Mouse (Mus musculus) left cerebral cortex, adult 18-20 months (tissue): ENCODE results near the gene Mlst8. TPM values are rescaled to one million over a fixed set of nuclear protein-coding genes. Genes with fewer than 3 reads are reported as not detected.
A peak's percentile ranks its signal among the peaks of the same experiment; 100 is the strongest.

Experiments
- DNase-seq, 2 experiments: peaks; one replicate each; pipeline ENCODE4 v3.0.0; 2021 to 2022; ENCODE audit warnings: low spot score in 2 of 2, mixed read lengths in 1 of 2
- total RNA-seq, 2 experiments: library from RNA; stranded (reverse); gene quantifications; 2 replicates each; pipeline ENCODE4 v1.2.3; 2021

The Mlst8 gene
- total RNA-seq, 2 experiments from 2014 or later = 34.9 to 35.3 TPM

GRCm38 (mm10) chr17:24489265-24490030 is 10.6 kb upstream of the Mlst8 start:
- DNase-seq = no peak

DNA sequence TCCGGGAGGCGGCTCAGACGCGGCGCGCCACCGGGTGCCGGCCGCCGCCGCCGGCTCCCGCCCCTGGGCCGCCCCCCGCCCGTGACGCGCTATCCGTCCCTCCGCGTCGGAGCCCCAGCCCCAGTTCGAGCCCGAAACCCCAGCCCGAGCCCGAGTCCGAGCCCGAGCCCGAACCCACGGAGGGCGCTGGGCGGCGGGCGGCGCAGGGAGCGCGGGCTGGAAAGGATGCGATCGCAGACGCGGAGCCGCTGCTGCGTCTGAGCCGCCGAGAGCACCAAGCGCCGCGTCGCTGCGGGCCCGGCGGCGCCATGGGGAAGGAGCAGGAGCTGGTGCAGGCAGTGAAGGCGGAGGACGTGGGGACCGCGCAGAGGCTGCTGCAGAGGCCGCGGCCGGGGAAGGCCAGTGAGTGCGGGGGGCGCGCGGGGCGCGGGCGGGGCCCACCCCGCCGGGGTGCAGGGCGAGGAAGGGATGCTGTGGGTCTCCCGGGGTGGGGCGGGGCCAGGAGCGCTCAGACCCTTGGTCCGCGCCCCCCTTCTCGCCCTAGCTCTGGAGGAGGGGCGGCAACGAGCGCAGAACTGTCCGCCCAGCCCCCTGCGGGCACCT is 9.9 kb upstream of the Mlst8 start:
- peak; percentile 41 to 60 for DNase-seq

- DNase-seq = peak; percentile 50 to 69
These were observed 9.3 kb upstream of the Mlst8 start, which contains the start of gene Caskin1 for GRCm38 (mm10) chr17:24488186-24488661. TSS of gene Caskin1 (plus strand) at chr17:24488601.

DNA sequence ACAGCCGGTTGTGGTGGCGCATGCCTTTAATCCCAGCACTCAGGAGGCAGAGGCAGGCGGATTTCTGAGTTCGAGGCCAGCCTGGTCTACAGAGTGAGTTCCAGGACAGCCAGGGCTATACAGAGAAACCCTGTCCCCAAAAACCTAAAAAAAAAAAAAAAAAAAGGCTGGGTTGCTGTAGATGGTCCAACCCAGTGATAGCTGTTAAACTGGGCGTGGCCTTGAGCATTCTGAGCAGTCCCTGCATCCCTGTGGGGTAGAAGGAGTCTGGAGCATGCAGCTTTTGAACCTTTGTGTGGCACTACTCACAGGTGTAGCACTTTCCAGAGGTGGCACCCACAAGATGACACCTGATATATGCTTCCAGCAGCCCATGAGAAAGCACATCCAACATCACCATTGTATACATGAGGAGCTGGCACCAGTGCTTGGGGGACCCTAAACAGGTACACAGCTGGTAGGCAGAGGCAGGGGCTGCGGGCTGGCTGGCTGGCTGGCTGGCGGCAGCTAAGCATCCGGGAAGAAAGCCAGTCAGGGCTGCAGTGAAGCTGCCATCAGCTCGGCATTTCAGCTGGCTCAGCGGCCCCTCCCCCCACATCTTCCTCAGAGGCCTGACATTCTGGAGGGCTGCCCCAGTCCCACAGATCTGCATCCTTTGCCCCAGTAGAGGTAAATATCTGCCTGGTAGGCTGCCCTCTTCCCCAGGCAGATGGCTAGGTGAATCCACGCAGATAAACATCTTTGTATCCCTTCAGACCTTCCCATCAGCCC is 6.4 kb upstream of the Mlst8 start:
- DNase-seq = no peak

- DNase-seq = no peak
These were observed 4.6 kb upstream of the Mlst8 start for GRCm38 (mm10) chr17:24483495-24483894.

DNA sequence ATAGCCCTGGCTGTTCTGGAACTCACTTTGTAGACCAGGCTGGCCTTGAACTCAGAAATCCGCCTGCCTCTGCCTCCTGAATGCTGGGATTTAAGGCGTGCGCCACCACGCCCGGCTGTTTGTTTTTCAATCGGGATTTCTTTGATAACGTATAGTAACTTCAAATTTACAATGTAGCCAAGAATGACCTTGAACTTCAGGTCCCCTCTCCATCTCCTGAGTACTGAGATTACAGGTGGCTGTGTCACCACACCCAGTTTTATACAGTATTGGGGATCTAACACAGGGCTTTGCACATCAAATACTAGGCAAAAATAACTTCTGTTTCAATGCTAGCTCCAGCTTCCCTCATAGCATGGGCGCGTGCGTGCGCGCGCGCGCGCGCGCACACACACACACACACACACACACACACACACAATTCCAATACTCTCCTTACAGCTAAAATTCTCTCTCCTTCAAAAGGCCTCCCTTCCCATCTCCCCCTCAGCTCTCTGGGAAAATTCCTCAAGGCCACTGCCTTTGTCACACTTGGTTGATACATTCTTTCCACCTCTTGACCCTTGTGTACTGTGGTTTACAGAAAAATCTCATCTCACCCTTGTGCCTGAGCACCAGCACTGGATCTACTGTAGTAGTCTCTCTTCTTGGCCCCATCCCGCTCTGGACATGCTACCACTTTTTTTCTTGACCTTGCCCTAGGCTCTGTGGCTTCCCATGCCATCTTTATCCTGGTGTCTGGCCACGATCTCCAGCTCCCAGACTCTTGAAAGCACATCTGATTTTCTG is 2.3 kb upstream of the Mlst8 start:
- no peak for DNase-seq

DNA sequence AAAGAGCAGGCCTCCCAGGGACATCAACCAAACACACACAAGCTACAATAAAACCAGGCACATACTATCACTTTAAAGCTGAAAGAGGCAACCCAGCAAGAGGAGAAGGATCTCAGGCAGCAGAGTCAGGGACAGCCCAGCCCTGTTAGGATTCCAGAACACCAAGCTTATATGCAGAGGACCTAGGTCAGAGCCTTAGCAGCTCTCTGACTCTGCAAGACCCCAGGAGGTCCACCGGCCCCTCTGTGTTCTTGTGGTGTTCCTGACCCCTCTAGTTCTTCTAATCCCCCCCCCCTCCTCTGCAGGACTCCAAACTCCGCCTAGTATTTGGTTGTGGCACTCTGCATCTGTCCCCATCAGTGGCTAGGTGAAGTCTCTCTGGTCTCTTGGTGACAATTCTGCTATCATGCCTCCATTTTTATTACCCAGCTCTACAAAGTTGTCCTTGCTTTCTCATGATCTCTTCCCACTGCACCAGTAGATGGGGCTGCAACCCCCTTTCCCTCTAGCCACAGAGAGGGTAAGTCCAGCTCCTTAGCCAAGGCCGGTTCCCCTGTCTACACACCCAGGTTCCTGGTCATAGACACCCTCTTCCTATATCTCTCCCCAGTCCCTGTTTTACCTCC is 1.4 kb upstream of the Mlst8 start:
- no peak for DNase-seq

DNA sequence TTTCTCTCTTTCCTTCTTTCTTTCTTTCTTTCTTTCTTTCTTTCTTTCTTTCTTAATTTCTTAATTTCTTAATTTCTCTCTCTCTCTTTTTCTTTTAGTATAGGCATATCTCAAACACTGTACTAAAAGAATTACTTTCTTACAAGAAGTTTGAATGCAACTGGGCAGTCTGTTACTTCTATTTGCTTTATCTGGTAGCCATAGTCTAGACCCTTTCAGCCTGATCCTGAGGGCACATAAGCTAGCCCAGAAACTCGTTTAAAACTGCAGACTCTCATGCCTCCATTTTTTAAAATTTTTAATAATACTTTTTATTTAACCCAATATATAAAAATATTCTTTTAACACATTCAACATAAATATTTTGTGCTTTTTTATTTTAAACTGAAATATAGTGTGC is 553 bp upstream of the Mlst8 start:
- DNase-seq = no peak

GRCm38 (mm10) chr17:24477985-24478600 is 785 bp downstream of the Mlst8 start:
- DNase-seq = no peak

DNA sequence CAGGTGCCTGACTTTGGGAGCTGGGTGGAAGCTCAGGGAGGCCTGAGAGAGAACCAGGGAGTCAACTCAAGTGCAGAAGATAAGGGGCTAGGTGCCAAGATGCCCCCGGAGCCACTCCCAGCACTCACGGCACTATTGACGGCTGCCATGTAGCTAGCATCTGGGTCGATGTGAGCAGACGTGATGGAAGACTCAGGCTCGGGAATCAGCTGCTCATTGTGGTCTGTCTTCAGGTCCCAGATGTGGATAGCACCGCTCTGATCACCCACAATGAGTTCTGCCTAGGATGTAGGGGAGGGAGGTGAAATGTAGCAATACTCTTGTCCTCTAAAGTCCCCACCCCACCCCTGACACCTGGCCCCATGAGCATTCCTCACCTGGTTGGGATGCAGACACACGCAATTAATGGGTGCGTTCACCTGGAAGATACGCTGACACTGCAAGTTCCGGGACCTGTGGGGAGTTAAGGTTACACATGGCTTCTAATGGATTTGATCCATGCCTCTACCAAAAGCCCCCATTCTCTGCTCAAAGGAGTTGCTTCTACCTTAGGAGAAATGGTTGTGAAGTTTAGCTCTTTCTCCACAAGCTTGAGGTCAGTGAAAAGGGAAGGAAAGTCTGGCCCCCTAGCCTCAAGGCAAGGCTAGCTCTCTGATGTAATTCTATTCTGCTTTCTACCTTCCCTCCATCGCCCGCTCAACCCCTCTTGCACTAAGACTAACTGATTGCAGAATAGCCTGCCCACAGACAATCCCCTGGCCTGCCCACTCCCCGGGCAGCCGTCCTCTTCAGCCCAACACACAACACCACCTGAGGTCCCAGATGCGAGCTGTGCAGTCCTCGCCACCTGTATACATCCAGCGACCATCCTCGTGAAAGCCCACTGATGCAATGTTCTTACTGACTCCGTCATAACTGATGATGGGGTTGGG is 1.6 kb downstream of the Mlst8 start:
- DNase-seq = no peak

- DNase-seq = no peak
These were observed 2.7 kb downstream of the Mlst8 start for GRCm38 (mm10) chr17:24476022-24476776.

DNA sequence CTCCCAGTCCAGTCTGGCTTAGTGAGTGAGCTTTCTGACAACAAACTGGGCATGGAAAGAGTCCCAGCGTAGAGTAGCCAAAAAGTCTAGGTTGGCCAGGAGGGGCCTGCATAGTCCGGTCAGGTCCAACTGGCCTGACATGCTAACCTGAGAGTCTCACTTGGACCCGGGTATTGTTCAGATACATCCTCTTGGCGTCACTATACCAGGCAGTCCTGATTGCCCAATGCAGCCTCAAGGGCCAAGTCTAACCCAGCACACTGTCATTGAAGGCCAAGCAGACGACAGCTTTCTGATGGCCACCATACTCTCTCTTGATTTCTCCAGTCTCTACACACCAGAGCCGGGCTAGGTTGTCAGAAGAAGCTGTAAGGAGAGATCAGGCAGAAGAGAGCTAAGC is 3.3 kb downstream of the Mlst8 start:
- DNase-seq = no peak

DNA sequence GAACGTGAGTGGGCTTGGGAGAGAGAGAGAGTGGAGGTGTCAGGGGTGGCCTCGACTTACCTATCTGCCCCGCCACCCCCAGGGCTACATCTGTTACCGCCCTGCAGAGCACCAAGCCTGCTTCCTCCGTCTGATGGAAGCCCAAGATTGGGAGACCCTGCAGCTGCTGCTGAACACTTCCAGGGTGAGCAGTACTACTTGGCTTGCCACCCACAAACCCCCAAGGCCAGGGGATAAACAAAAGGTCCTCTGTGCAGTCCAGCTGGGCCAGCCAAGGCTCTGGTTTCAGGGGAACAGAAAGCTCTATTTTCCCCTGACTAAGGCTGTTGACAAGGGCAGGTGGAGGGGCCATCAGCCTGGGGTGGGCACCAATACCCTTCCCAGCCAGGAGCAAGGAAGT is 4.3 kb downstream of the Mlst8 start:
- DNase-seq = no peak

GRCm38 (mm10) chr17:24473612-24474275 is 5.1 kb downstream of the Mlst8 start, which contains the start of gene Bricd5:
TSS of gene Bricd5 (plus strand) at chr17:24473884.
- DNase-seq = no peak

DNA sequence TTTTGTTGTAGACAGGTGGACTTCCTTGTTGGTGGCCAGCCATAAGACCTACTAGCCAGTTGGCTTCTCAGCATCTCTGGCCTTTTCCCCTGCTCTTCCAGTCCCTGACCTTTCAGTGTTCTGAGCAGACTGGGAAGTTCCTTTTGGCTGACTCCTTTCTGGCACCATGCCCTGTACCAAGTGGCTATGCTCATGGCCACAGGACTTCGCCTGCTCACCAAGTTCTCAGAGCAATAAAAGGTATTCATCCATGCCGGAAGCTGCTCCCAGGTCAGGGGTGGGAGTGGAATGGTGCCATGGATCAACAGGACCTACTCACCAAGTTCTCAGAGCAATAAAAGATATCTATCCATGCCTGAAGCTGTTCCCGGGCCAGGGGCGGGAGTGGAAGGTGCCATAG is 6.4 kb downstream of the Mlst8 start:
- DNase-seq = no peak

- DNase-seq = peak; percentile 54 to 56
These were observed 8.0 kb downstream of the Mlst8 start for GRCm38 (mm10) chr17:24470701-24471527.
